Mouse (Mus musculus): ENCODE results near the gene Ppdpf.

DNA sequence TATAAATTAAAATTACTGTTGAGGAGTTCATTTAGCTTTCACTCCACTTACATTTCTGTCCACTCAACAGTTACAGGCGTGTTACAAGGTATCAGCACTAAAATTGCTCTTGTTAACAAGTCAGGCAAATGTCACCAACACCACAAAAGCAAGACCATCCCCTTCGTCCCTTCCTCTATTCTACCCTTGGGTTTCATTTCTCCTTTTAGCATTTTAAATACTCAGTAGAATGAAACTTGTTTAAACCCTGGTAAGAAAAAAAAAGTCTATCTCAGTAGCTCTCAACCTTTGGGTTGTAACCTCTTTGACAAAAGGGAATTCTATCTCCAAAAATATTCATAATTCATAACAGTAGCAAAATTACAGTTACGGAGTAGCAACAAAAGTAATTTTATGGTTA, 6.0 kb downstream of the Ppdpf start:
- TF ChIP-seq CTCF (IDR thresholded peaks at IDR 0.05; ENCODE audit: extremely low read depth, insufficient read depth, low read length) = no peak
- no peak for TF ChIP-seq POLR2A (IDR thresholded peaks at IDR 0.05; ENCODE audit: extremely low read depth, insufficient read depth, low read length)
